Mouse (Mus musculus) liver, postnatal 0 days (tissue): Measurements from ENCODE around the gene Gper1. TPM values are rescaled to one million over a fixed set of nuclear protein-coding genes. Genes with fewer than 3 reads are reported as not detected.
A peak's percentile ranks its signal among the peaks of the same experiment; 100 is the strongest.

Experiments
- ATAC-seq: fragments of 200-750 bp; cut with Nextera tagmentation; 2 replicates; pipeline ENCODE4 v1.8.0; 2017; ENCODE audit warnings: mild to moderate bottlenecking, moderate library complexity
- DNase-seq: peaks from one replicate; pipeline ENCODE4 v3.0.0-alpha.2; 2016
- H3K27ac ChIP-seq: fragments of 300-500 bp; sonication (generic); 2 replicates; pipeline ENCODE4 v1.5.1; 2014; ENCODE audit warnings: antibody characterized with exemption, moderate library complexity, mild to moderate bottlenecking, low read depth
- H3K27me3 ChIP-seq: fragments of 300-500 bp; sonication (generic); 2 replicates; pipeline ENCODE4 v1.6.1; 2014; ENCODE audit warnings: low read length, control low read depth, mixed read lengths; ENCODE audit not compliant: insufficient read depth
- H3K36me3 ChIP-seq: fragments of 300-500 bp; sonication (generic); replicated peaks from 2 replicates; pipeline ENCODE4 v1.6.1; 2014; ENCODE audit warnings: mild to moderate bottlenecking, control low read depth, low read length, moderate library complexity, mixed read lengths; ENCODE audit not compliant: insufficient read depth
- H3K4me1 ChIP-seq: fragments of 300-500 bp; sonication (generic); 2 replicates; pipeline ENCODE4 v1.6.1; 2014; ENCODE audit warnings: antibody characterized with exemption, mild to moderate bottlenecking, control low read depth; ENCODE audit not compliant: insufficient read depth
- H3K4me2 ChIP-seq: fragments of 300-500 bp; sonication (generic); 2 replicates; pipeline ENCODE4 v1.6.1; 2014; ENCODE audit warnings: low read depth, mild to moderate bottlenecking, low read length, moderate library complexity, mixed read lengths
- H3K4me3 ChIP-seq: fragments of 300-500 bp; sonication (generic); 2 replicates; pipeline ENCODE4 v1.5.1; 2014; ENCODE audit warnings: low read depth, low read length
- H3K9ac ChIP-seq: fragments of 300-500 bp; sonication (generic); replicated peaks from 2 replicates; pipeline ENCODE4 v1.6.1; 2014; ENCODE audit warnings: mild to moderate bottlenecking, moderate library complexity
- H3K9me3 ChIP-seq: fragments of 300-500 bp; sonication (generic); 2 replicates; pipeline ENCODE4 v1.6.1; 2016; ENCODE audit warnings: mild to moderate bottlenecking, control low read depth, low read length, mixed read lengths
- CTCF ChIP-seq: sonication (generic); IDR thresholded peaks from 2 replicates; pipeline ENCODE4 v1.5.1; 2016; ENCODE audit warnings: antibody characterized with exemption, low read depth
- EP300 ChIP-seq: IDR thresholded peaks from 2 replicates; pipeline ENCODE4 v1.6.1; 2016; ENCODE audit warnings: antibody characterized with exemption, low read depth, mild to moderate bottlenecking
- WGBS: fragments of 180-500 bp; shearing (Covaris S2); extraction: QIAGEN DNeasy Blood & Tissue Kit; methylation state at CpG from one replicate; pipeline ENCODE4 v1.1.7; 2014; ENCODE audit not compliant: insufficient replicate concordance; 5-methylcytosine and 5-hydroxymethylcytosine counted together
- polyA plus RNA-seq: library from polyadenylated mRNA; unstranded; fragments of >200 nt; fragmentation: Nextera tagmentation; extraction: Ambion mirVana; gene quantifications from 2 replicates; pipeline ENCODE4 v1.2.1, GENCODE M21; 2015

Gper1 gene
- polyA plus RNA-seq, 1 experiment from 2014 or later: 0.09 TPM

DNA sequence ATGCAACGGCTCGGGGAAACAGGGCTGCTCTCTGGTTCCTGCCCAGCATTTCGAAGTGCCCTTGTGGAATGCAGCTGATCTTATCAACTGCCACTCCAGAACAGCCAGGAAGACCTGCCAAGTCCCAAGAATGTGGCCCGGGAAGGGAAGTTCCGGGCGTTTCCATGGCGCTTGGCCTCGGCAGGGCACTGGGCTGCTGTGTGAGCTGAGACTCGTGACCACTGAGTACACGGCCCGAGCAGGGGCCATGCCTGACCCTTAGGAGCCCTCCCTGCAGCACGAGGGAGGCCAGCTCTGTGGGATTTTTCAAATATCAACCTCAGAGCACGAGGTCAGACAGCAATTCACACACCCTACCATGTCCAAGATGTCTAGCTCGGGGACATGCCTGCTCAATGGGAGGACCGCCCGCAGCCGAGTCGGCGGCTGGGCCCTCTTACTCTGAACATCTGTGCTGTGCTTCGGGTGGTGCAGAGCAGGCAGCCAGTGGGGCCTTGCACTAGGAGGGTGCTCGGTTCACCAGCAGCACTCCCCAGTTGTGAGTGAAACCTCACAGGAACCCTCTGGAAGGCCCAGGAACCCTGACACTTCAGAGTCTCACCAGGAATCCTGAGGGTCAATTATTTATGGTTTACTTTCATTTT lies 43.8 kb upstream of the Gper1 start:
- Histone ChIP-seq H3K4me3 (peak overlapping the region; percentile 82; the same call in 1 of the 2 replicates), H3K4me2 (peak overlapping the region; percentile 82), H3K4me1 (peaks cover 75% of the 10 kb centered on the region), H3K27ac (peak overlapping the region; percentile 99), H3K9ac (peak overlapping the region; percentile 83), H3K36me3 (peaks cover 4% of the 10 kb centered on the region), H3K9me3 (no peaks in the 10 kb centered on the region), H3K27me3 (no peaks in the 10 kb centered on the region)
- 14% methylated on average over 21 of the region's 21 CpGs for WGBS
- TF ChIP-seq EP300: no peak
- no peak for TF ChIP-seq CTCF
- ATAC-seq (no peak), DNase-seq (peak; percentile 57)

DNA sequence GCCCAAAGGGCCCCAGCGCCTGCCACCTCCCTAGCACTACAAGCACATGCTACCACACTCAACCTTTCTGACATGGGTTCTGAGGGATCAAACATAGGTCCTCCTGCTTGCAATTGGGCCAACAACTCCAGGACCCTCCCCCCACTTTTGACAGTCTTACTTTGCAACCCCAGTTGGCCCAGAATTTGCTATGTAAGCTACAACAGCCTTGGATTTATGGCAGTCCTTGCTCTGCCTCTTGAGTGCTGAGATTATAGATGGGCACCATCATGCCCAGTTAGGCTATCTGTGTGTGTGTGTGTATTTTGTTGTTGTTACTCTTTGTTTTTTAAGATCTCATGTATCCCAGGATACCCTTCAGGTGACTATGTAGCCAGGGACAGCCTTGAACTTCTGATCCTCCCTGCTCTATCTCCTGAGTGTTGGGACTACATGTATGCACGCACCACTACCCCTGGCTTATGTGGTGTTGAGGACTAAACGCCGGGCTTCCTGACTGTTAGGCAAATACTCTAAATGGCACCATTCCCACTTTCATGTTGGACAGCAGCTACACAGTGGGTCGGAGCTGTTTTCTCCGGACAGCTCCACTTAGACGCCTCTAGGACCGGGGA lies 43.1 kb upstream of the Gper1 start:
- no peak for TF ChIP-seq CTCF
- TF ChIP-seq EP300: no peak; the same call in 1 of the 2 replicates
- ATAC-seq (no peak; the same call in 1 of the 2 replicates), DNase-seq (no peak)
- H3K27me3 ChIP-seq: no peaks in the 10 kb centered on the region
- peak overlapping the region; percentile 82 for H3K4me2 ChIP-seq
- WGBS: 10% methylated on average over 8 of the region's 8 CpGs
- peak overlapping the region; percentile 99 for H3K27ac ChIP-seq
- peaks cover 4% of the 10 kb centered on the region for H3K36me3 ChIP-seq
- H3K4me3 ChIP-seq: peak overlapping the region; percentile 82
- peaks cover 76% of the 10 kb centered on the region for H3K4me1 ChIP-seq
- H3K9ac ChIP-seq: peak overlapping the region; percentile 83
- H3K9me3 ChIP-seq: no peaks in the 10 kb centered on the region

GRCm38 (mm10) chr5:139380385-139381248 lies 42.3 kb upstream of the Gper1 start:
- peaks cover 84% of the 10 kb centered on the region for H3K4me1 ChIP-seq
- H3K4me2 ChIP-seq: peak overlapping the region; percentile 82
- TF ChIP-seq CTCF: no peak
- no peak for TF ChIP-seq EP300
- DNase-seq: peak; percentile 97
- WGBS: 2% methylated on average over 50 of the region's 73 CpGs
- peak overlapping the region; percentile 82 for H3K4me3 ChIP-seq
- H3K27ac ChIP-seq: peak overlapping the region; percentile 99
- ATAC-seq: peak; percentile 73
- no peaks in the 10 kb centered on the region for H3K9me3 ChIP-seq
- peaks cover 11% of the 10 kb centered on the region for H3K36me3 ChIP-seq
- H3K9ac ChIP-seq: peak overlapping the region; percentile 83
- H3K27me3 ChIP-seq: no peaks in the 10 kb centered on the region

DNA sequence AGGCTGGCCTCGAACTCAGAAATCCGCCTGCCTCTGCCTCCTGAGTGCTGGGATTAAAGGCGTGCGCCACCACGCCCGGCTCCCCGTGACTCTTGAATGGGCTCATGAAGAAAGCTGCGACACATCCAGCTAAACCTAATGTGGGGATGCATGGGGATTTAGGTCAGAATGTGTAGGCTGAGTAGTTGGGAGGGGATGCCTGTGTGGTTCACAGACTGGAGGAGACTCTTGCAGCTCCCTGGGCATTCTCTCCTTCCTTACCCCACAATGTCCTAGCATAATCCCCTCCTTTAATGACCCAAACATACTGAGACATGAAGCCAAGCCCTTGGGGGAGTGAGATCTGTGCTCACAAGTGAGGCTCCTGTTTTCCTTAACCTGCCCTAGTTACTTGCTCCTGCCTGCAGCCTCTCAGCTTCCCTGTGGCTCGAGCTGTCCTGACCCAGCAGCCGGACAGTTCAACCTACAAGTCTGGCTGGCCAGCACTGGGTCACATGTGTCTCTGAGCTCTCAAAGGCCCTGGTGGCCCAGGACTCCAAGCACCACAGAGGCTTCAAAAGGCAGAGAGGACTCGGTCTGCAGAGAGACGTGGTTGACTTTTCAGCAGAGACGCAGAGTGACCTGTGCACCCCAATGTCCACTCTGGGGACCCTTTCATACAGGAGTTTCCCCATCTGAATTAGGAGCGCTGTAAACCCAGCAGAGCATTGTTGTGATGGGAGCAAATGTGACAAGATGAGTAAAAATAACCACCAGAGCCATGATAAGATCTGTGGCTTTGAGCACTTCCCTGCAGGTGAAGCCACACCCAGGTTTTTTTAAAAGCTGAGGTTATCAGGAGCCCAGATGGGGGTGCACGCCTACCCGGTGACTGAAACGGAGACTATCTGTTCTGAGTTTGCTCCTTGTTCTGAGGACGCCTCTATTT lies 41.1 kb upstream of the Gper1 start:
- ATAC-seq (peak; percentile 49), DNase-seq (peak; percentile 68)
- peaks cover 18% of the 10 kb centered on the region for H3K36me3 ChIP-seq
- peaks cover 89% of the 10 kb centered on the region for H3K4me1 ChIP-seq
- H3K4me2 ChIP-seq: peak overlapping the region; percentile 82
- peak overlapping the region; percentile 99 for H3K27ac ChIP-seq
- TF ChIP-seq CTCF (no peak; the same call in 1 of the 2 replicates), EP300 (peak; percentile 93)
- no peaks in the 10 kb centered on the region for H3K27me3 ChIP-seq
- 30% methylated on average over 18 of the region's 18 CpGs for WGBS
- no peaks in the 10 kb centered on the region for H3K9me3 ChIP-seq
- peak overlapping the region; percentile 82 for H3K4me3 ChIP-seq
- H3K9ac ChIP-seq: peak overlapping the region; percentile 83

DNA sequence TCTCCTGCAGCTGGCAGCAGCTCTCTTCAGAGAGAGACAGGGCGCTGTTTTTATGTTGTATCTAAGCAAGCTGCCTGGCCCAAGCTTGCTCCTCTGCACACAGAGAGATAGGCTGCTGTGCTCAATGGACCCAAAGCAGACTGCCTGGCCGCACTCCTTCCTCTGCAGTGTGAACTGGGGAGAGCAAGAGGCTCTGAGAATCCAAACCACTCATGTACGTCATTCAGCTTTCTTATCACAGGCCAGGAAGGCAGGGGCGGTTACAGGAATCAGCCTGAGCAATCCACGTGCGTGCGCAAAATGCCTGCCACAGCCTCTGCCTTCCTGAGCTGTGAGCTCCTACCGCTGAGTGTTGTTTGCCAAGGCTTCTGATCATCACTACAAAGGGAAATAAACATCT lies 40.2 kb upstream of the Gper1 start:
- Histone ChIP-seq H3K27ac (peak overlapping the region; percentile 99), H3K9ac (peak overlapping the region; percentile 83), H3K4me1 (peaks cover 90% of the 10 kb centered on the region), H3K36me3 (peaks cover 22% of the 10 kb centered on the region), H3K4me2 (peak overlapping the region; percentile 82), H3K27me3 (no peaks in the 10 kb centered on the region), H3K9me3 (no peaks in the 10 kb centered on the region), H3K4me3 (peak overlapping the region; percentile 82)
- DNase-seq: peak; percentile 79
- TF ChIP-seq EP300 (peak; percentile 90), CTCF (no peak; the same call in 1 of the 2 replicates)
- peak; percentile 66 for ATAC-seq
- WGBS: 15% methylated on average over 8 of the region's 8 CpGs
